Mouse (Mus musculus): ENCODE results near the gene Fam102a.
A peak's percentile ranks its signal among the peaks of the same experiment; 100 is the strongest.

GRCm38 (mm10) chr2:32601417-32602065 is 66.4 kb downstream of the Fam102a start:
- peak; percentile 10; the same call in 1 of the 2 replicates for TF ChIP-seq CTCF (conservative IDR thresholded peaks at IDR 0.05; ENCODE audit: low read length)
- no peak for TF ChIP-seq POU5F1 (IDR thresholded peaks at IDR 0.05; ENCODE audit: borderline replicate concordance, low read length)

Measured in E14TG2a.4 (cell line).